Mouse (Mus musculus): Measurements from ENCODE around the gene Vmn1r114. TPM values are rescaled to one million over a fixed set of nuclear protein-coding genes. Genes with fewer than 3 reads are reported as not detected.

Vmn1r114 gene
- total RNA-seq (2023) = not detected

DNA sequence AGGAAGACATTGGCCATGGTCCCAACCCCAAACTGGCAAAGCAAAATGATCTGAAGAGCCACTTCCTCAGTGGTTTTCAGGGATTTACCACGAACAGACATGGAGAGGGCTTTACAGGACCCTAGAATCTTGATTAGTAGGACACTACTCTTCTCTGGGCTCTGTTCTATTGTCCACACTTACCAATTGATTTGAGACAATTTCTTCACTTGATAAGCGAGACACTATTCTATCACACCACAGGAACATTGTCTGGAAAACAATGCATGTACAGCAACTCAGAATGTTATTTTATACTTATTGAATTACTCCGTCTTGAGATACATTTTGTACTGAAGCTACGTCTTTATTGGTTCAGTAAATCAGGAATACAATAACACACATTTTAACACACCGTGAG lies at the start of gene Vmn1r114:
Gene Vmn1r114, minus strand, starts transcription at position 101 of the 400 bp plus-strand sequence.

GRCm38 (mm10) chr7:20844885-20845284 lies 32.9 kb upstream of the Vmn1r114 start, which contains the start of gene Vmn1r115:
Gene Vmn1r115, minus strand, starts transcription at chr7:20844985.

DNA sequence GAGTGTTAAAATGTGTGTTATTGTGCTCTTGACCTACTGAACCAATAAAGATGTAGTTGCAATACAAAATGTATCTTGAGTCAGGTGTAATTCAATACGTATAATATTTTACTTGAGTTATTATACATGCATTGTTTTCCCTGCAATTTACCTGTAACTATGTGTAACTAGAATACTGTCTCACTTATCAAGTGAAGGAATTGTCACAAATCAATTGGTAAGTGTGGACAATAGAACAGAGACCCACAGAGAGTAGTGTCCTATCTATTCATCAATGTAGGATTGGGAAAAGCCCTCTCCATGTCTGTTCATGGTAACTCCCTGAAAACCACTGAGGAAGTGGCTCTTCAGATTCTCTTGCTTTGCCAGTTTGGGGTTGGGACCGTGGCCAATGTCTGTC lies 25.0 kb downstream of the Vmn1r114 start, which contains the start of gene Vmn1r113:
Gene Vmn1r113, plus strand, starts transcription at position 301 of the 400 bp plus-strand sequence.

GRCm38 (mm10) chr7:20770885-20771284 lies 41.1 kb downstream of the Vmn1r114 start, which contains the start of gene Vmn1r112:
Gene Vmn1r112, plus strand, starts transcription at chr7:20771185.

Other genes with a start within 250 kb of the Vmn1r114 start
- gene Gm4141, start 235.9 kb downstream of the Vmn1r114 start, total RNA-seq (2023) = not detected
- gene Gm4513, start 213.2 kb downstream of the Vmn1r114 start, total RNA-seq (2023) = not detected
- not detected for gene Vmn1r107, start 143.3 kb downstream of the Vmn1r114 start, total RNA-seq (2023)
- not detected for gene Vmn1r111, start 109.0 kb downstream of the Vmn1r114 start, total RNA-seq (2023)
- gene Gm10668, start 81.6 kb downstream of the Vmn1r114 start, total RNA-seq (2023) = not detected
- gene Vmn1r112, start 41.0 kb downstream of the Vmn1r114 start, total RNA-seq (2023) = not detected
- gene Vmn1r113, start 24.9 kb downstream of the Vmn1r114 start, total RNA-seq (2023) = not detected
- gene Vmn1r115, start 32.8 kb upstream of the Vmn1r114 start, total RNA-seq (2023) = not detected
- not detected for gene Vmn1r116, start 60.1 kb upstream of the Vmn1r114 start, total RNA-seq (2023)
- gene Vmn1r117, start 71.9 kb upstream of the Vmn1r114 start, total RNA-seq (2023) = not detected
- gene Vmn1r118, start 100.2 kb upstream of the Vmn1r114 start, total RNA-seq (2023) = not detected
- not detected for gene Vmn1r119, start 200.3 kb upstream of the Vmn1r114 start, total RNA-seq (2023)
- not detected for gene Vmn1r120, start 241.6 kb upstream of the Vmn1r114 start, total RNA-seq (2023)

All from monocyte, adult 59 days (primary cell).